Mouse (Mus musculus) embryo, embryonic 11 days (tissue): ENCODE measurements around the gene Bcar3.

Experiments used
- DNase-seq: peaks from one replicate; pipeline ENCODE4 v3.0.0-alpha.2; 2015

Bcar3 gene

GRCm38 (mm10) chr3:122420410-122420774, 126.5 kb downstream of the Bcar3 start:
- peak; percentile 75 for DNase-seq

- peak; percentile 27 for DNase-seq
These were observed 127.2 kb downstream of the Bcar3 start for GRCm38 (mm10) chr3:122421042-122421702.

- no peak for DNase-seq
These were observed 127.9 kb downstream of the Bcar3 start for GRCm38 (mm10) chr3:122421802-122422201.

- no peak for DNase-seq
These were observed 128.3 kb downstream of the Bcar3 start for GRCm38 (mm10) chr3:122422276-122422675.

- DNase-seq: no peak
These were observed 129.7 kb downstream of the Bcar3 start for GRCm38 (mm10) chr3:122423643-122424042.

GRCm38 (mm10) chr3:122428325-122428821, 134.4 kb downstream of the Bcar3 start:
- DNase-seq: no peak

GRCm38 (mm10) chr3:122430780-122431497, 137.0 kb downstream of the Bcar3 start:
- no peak for DNase-seq

GRCm38 (mm10) chr3:122432811-122433406, 139.0 kb downstream of the Bcar3 start:
- DNase-seq: peak; percentile 37

GRCm38 (mm10) chr3:122433975-122434626, 140.2 kb downstream of the Bcar3 start:
- no peak for DNase-seq

GRCm38 (mm10) chr3:122434983-122435935, 141.3 kb downstream of the Bcar3 start:
- DNase-seq: no peak

- DNase-seq: no peak
These were observed 144.3 kb downstream of the Bcar3 start for GRCm38 (mm10) chr3:122438143-122438825.

- DNase-seq: no peak
These were observed 151.8 kb downstream of the Bcar3 start for GRCm38 (mm10) chr3:122445696-122446095.

- no peak for DNase-seq
These were observed 152.7 kb downstream of the Bcar3 start for GRCm38 (mm10) chr3:122446678-122447077.

- DNase-seq: no peak
These were observed 154.3 kb downstream of the Bcar3 start for GRCm38 (mm10) chr3:122448196-122448595.

GRCm38 (mm10) chr3:122450041-122450440, 156.1 kb downstream of the Bcar3 start:
- DNase-seq: no peak

GRCm38 (mm10) chr3:122453875-122454274, 159.9 kb downstream of the Bcar3 start:
- no peak for DNase-seq

GRCm38 (mm10) chr3:122456156-122456555, 162.2 kb downstream of the Bcar3 start:
- DNase-seq: no peak

- no peak for DNase-seq
These were observed 162.9 kb downstream of the Bcar3 start for GRCm38 (mm10) chr3:122456807-122457206.

GRCm38 (mm10) chr3:122457723-122458122, 163.8 kb downstream of the Bcar3 start:
- DNase-seq: no peak

- DNase-seq: no peak
These were observed 164.8 kb downstream of the Bcar3 start for GRCm38 (mm10) chr3:122458743-122459142.

GRCm38 (mm10) chr3:122460848-122461511, 167.0 kb downstream of the Bcar3 start:
- DNase-seq: peak; percentile 66
